8 mouse cellular contexts compared by ENCODE assay signal in genomic region chr4:149988931-149989556, GRCm38 (mm10). TPM values are rescaled to one million over a fixed set of nuclear protein-coding genes. Genes with fewer than 3 reads are reported as not detected.
DNase-seq lines count a peak whose midpoint lies in the region; ATAC-seq lines count a peak whose summit lies in the region.

No protein-coding gene starts in this region.

- peak overlapping the region; percentile 50 for H3K27ac ChIP-seq in hindbrain, embryonic 13.5 days
- peak overlapping the region; percentile 34; the same call in 1 of the 2 replicates for H3K27ac ChIP-seq in macrophage

- ATAC-seq in hindbrain, embryonic 13.5 days (ENCODE audit: low FRiP score): peak; percentile 88

- H3K9me3 ChIP-seq in hindbrain, embryonic 13.5 days: no peaks in the 10 kb centered on the region

- peak overlapping the region; percentile 53 for H3K4me2 ChIP-seq in hindbrain, embryonic 13.5 days

- H3K9ac ChIP-seq in hindbrain, embryonic 13.5 days: peak overlapping the region; percentile 55

- peak overlapping the region; percentile 25 for H3K4me3 ChIP-seq in hindbrain, embryonic 13.5 days
- H3K4me3 ChIP-seq in macrophage (ENCODE audit: inconsistent target): peak overlapping the region; percentile 3; the same call in 1 of the 2 replicates

- 0 out of 2 replicates have a peak, but pooled peaks cover 3% of the 10 kb centered on the region for H3K27me3 ChIP-seq in hindbrain, embryonic 13.5 days

- H3K79me2 ChIP-seq in macrophage (ENCODE audit: inconsistent target): no peaks in the 10 kb centered on the region

- 10% methylated on average over 21 of the region's 21 CpGs for WGBS in hindbrain, embryonic 13.5 days
- WGBS in macrophage (ENCODE audit: missing documents): 8% methylated on average over 21 of the region's 21 CpGs

- H3K36me3 ChIP-seq in hindbrain, embryonic 13.5 days: no peaks in the 10 kb centered on the region
- no peaks in the 10 kb centered on the region; the same call in 1 of the 2 replicates for H3K36me3 ChIP-seq in macrophage (ENCODE audit: inconsistent target)

- peak; percentile 86 for DNase-seq in T-cell, adult 2 months (ENCODE audit: low spot score)
- DNase-seq in cerebellum, postnatal 25 days: peak; percentile 93 to 98
- DNase-seq in frontal cortex, postnatal 14 days (ENCODE audit: low spot score in 2 of 2): peak; percentile 61 to 82
- peak; percentile 70 for DNase-seq in left cerebral cortex, adult 11 months (ENCODE audit: low spot score)
- peak; percentile 92 for DNase-seq in right cerebral cortex, adult 18-20 months
- peak; percentile 54 for DNase-seq in urinary bladder, postnatal 10 days (ENCODE audit: low spot score)

- H3K4me1 ChIP-seq in hindbrain, embryonic 13.5 days (replicated peaks): peaks cover 31% of the 10 kb centered on the region

RNA-seq across cellular contexts. Expression of gene H6pd, which starts 19.8 kb away (rescaled TPM):
- 2.4 and 2.7 TPM in 2 replicates for polyA plus RNA-seq in hindbrain, embryonic 13.5 days (2015; fragmentation: Nextera tagmentation; extraction: Ambion mirVana)
- 10 to 100 TPM in 10 of 26 experiments, 1 to 10 TPM in 16; 1.4 to 23.8 (median 6.3) TPM for total RNA-seq in macrophage (2018; cell fraction: chromatin; rRNA removed)
- 10 to 100 TPM; 11.4 to 32.2 (median 18.9) TPM for total RNA-seq in macrophage (2018; cell fraction: cytosol; rRNA removed)
- total RNA-seq in macrophage (2018; cell fraction: nucleus; rRNA removed): 10 to 100 TPM in 25 of 26 experiments, 1 to 10 TPM in 1; 7.6 to 43.4 (median 25.0) TPM
- 19.3 to 30.3 TPM (median 22.0 TPM) in 3 replicates for polyA plus RNA-seq in macrophage (2018)

RNA-seq across cellular contexts. Expression of gene Spsb1, which starts 34.2 kb away (rescaled TPM):
- polyA plus RNA-seq in hindbrain, embryonic 13.5 days (2015; fragmentation: Nextera tagmentation; extraction: Ambion mirVana): 7.2 and 7.8 TPM in 2 replicates
- total RNA-seq in macrophage (2018; cell fraction: chromatin; rRNA removed): 100 to 1,000 TPM in 1 of 26 experiments, 10 to 100 TPM in 2, 1 to 10 TPM in 12, under 1 TPM in 9, not detected in 2; 0.40 to 117 (median 1.9) TPM
- 10 to 100 TPM in 1 of 26 experiments, 1 to 10 TPM in 1, under 1 TPM in 24; 0.14 to 13.2 (median 0.43) TPM for total RNA-seq in macrophage (2018; cell fraction: cytosol; rRNA removed)
- 10 to 100 TPM in 2 of 26 experiments, 1 to 10 TPM in 8, under 1 TPM in 11, not detected in 5; 0.17 to 64.0 (median 0.77) TPM for total RNA-seq in macrophage (2018; cell fraction: nucleus; rRNA removed)
- 0.23 to 1.8 TPM (median 1.5 TPM) in 3 replicates for polyA plus RNA-seq in macrophage (2018)

Comparison
In these comparisons a context has a peak if more than half of its experiments do, and no peak if none do; other contexts are left out.
1. Peak in every context shown above with its lines: DNase-seq, ATAC-seq, H3K4me3 ChIP-seq and H3K27ac ChIP-seq.